Mouse (Mus musculus): Measurements from ENCODE around the gene Tspyl1.
"Not testable (repeated sequence)": the region's sequence is repeated elsewhere in the genome, so short reads cannot be mapped to it uniquely, and the experiment has no call there.

Gene Tspyl1

GRCm38 (mm10) chr10:34281962-34282388 lies at the start of gene Tspyl1:
TSS of gene Tspyl1 (plus strand) at chr10:34282190.
- peak; percentile 96 to 98 for DNase-seq (ENCODE audit: low spot score in 2 of 2)

DNA sequence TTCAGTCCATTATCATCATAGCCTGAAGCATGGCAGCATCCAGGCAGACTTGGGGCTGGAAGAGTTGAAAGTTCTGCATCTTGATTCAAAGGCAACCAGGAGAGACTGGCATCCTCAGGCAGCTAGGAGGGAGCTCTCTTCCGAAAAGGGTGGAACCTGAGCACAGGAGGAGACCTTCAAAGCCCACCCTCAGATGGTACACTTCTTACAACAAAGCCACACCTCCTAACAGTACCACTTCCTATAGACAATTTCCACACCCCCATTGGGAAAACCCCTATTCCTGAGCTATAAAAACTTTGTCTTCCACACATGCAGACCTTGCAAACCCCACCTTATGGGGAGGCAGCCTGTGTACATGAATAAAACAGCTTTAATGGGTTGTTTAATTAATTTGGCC lies 48.6 kb upstream of the Tspyl1 start:
- DNase-seq (ENCODE audit: low spot score in 2 of 2) = no peak

- DNase-seq (ENCODE audit: low spot score in 2 of 2) = no peak
Measured at GRCm38 (mm10) chr10:34233931-34234745, 47.9 kb upstream of the Tspyl1 start.

GRCm38 (mm10) chr10:34235384-34235783 lies 46.6 kb upstream of the Tspyl1 start:
- DNase-seq (ENCODE audit: low spot score in 2 of 2) = no peak

DNA sequence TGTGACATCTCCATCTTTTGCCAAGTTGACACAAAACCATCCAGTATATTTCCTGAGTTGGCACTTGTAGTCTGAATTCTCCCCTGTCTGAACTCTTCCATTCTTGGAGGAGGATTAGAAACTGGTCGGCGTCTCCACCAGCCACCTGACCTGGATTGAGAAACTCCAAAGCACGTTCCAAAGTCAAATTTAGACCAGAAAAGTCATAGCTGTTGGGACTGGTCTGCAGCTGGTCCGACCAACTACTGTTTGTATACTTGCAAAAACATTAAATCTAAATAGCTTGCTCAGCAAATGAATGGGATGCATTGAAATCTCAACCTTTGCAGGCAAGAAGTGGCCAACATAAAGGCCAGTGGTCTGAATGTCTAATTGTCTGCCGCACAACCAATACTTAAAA lies 45.4 kb upstream of the Tspyl1 start:
- DNase-seq (ENCODE audit: low spot score in 2 of 2) = no peak

DNA sequence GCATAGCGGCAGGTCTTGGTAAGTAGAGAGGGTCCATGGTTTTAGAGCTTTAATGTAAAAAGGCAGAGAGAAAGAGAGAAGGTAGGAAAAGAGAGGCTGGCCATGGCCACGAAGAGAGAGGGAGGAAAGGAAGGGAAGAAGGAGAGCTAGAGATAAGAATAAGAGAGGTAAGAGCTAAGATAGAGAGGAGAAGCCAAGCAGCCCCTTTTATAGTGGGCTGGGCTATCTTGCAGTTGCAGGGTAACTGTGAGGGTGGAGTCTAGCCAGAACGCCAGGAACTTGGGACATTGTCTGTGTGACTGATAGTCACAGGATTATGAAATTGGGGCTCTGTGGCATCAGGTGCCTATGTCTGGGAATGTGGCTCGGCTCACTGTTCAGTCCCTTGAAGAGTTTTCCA lies 43.5 kb upstream of the Tspyl1 start:
- DNase-seq (ENCODE audit: low spot score in 2 of 2) = no peak

DNA sequence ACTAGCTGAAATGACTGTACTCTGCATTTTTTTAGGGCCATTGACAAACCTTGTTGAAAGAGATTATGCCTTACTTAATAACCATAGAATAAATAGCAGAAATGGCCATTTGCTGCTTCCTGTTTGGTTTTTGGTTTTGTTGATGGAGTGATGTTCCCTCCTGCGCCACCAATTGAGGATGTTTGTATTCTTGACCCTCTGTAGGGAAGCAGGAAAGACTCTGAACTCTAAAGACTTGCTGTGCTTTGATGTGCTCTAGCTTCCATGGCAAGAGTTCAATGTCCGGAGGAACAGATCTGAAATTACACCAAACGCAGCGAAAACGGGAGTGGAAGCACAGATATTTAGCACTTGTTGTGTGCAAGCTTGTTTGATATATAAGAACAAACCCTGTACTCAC lies 37.2 kb upstream of the Tspyl1 start:
- DNase-seq (ENCODE audit: low spot score in 2 of 2) = no peak

DNA sequence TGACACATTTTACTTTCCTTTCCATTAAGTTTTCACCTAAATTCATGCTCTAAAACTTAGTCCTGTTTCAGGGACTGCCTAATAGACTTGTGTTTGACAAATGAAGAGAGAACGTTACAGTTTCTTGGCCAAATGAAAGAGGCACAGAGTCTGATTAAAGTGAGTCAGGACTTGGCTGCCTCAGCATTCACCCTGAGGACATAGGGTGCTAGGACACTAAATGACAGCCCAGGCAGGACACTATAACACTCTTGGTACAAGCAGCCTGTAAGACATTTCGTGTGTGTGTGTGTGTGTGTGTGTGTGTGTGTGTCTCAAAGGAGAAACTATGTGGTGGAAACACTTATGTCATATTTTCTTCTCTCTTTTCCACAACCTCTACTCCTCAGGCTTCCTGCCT lies 35.9 kb upstream of the Tspyl1 start:
- no peak for DNase-seq (ENCODE audit: low spot score in 2 of 2)

DNA sequence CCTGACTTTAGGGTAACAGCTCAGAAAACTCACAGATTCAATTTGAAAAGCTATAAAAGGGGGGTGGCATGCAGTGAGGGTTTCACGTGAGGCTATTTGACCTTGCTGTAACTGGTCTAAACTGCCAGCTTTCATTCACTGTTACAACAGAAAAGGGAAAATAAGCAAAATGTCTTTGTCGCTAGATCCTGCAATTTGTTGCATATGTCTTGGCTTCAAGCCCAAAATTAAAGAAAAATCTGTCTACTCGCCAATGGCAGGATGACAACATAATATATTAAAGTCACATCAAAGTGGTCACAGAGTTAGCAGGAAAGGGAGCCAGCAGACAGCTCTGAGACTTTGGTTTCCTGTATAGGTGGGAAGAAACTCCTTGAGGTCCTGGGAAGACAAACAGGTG lies 34.2 kb upstream of the Tspyl1 start:
- no peak for DNase-seq (ENCODE audit: low spot score in 2 of 2)

GRCm38 (mm10) chr10:34249594-34249993 lies 32.4 kb upstream of the Tspyl1 start:
- no peak for DNase-seq (ENCODE audit: low spot score in 2 of 2)

DNA sequence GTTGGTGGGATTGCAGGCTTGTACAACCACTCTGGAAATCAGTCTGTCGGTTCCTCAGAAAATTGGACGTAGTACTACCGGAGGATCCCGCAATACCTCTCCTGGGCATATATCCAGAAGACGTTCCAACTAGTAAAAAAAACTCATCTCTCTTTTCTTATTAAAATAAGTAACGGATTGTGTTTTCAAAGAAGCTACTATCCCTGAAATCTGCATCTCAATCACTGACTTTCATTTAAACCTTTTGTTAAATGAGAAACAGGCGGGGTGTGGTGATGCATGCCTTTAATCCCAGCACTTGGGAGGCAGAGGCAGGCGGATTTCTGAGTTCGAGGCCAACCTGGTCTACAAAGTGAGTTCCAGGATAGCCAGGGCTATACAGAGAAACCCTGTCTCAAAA lies 29.2 kb upstream of the Tspyl1 start:
- not testable (repeated sequence) for DNase-seq (ENCODE audit: low spot score in 2 of 2)

- no peak for DNase-seq (ENCODE audit: low spot score in 2 of 2)
Measured at GRCm38 (mm10) chr10:34265106-34265505, 16.9 kb upstream of the Tspyl1 start.

GRCm38 (mm10) chr10:34267312-34268070 lies 14.5 kb upstream of the Tspyl1 start:
- DNase-seq (ENCODE audit: low spot score in 2 of 2) = no peak

GRCm38 (mm10) chr10:34271681-34272080 lies 10.3 kb upstream of the Tspyl1 start:
- DNase-seq (ENCODE audit: low spot score in 2 of 2) = no peak

GRCm38 (mm10) chr10:34280591-34281175 lies 1.3 kb upstream of the Tspyl1 start:
- DNase-seq (ENCODE audit: low spot score in 2 of 2) = no peak

DNA sequence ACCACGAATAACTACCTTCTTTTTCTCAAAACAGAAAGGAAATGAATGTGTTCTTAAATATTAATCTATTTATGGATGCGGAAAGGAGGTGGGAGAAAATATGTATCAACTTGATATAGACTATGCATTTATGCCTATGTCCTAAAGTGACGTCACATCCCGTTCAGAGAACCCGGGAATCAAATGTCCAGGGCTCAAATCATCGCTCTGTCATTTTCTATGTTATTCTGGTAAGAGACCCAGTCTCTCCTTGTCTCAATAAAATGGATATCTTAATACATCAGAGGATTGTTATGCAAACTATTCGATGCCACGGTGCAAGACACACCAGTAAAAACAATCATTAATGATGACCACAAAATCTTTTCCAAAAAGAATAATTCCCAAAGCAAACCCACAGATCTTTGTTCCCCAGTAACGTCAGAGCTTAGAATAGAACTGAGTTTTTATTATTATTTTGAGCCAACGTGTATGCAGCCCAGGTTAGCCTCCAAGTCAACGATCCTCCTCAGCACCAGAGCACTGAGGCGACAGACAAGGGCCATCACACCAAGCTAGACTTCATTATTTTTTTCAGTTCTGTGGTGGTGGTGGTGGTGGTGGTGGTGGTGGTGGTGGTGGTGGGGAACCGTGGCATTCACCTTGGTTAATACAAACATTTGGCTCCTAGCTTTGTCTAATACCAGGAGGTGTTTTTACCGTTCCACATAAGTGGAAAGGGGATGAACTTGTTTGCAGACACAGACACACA lies 604 bp upstream of the Tspyl1 start:
- DNase-seq (ENCODE audit: low spot score in 2 of 2) = no peak

GRCm38 (mm10) chr10:34282420-34283238 lies 639 bp downstream of the Tspyl1 start:
- DNase-seq (ENCODE audit: low spot score in 2 of 2) = peak in 1 of 2 experiments; percentile 58

- no peak for DNase-seq (ENCODE audit: low spot score in 2 of 2)
Measured at GRCm38 (mm10) chr10:34296911-34297298, 14.9 kb downstream of the Tspyl1 start.

- peak; percentile 77 to 88 for DNase-seq (ENCODE audit: low spot score in 2 of 2)
Measured at GRCm38 (mm10) chr10:34297299-34297979, 15.4 kb downstream of the Tspyl1 start, which contains the start of gene Tspyl4. TSS of gene Tspyl4 (plus strand) at chr10:34297442.
